Mouse (Mus musculus): ENCODE results near the gene Cnn2. TPM values are rescaled to one million over a fixed set of nuclear protein-coding genes. Genes with fewer than 3 reads are reported as not detected.

The Cnn2 gene
- polyA plus RNA-seq, 1 experiment from 2014 or later = 199 TPM

DNA sequence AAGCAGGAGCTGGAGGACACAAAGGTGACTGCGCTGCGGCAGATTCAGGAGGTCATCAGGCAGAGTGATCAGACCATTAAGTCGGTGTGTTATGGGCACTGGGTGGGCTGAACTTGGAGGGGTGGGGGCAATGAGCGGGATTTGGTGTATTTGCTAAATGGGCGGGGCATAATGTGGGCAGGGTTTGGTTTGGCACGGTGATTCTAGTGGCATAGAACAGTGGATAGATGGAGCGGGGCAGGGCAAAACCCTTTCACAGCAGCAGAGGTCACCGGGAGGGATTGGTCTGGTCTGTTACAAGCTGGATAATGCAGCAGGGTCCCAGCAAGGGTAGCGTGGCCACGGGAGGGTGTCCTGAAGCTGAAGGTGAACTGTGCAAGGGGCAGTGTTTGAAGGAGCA, 37.1 kb downstream of the Cnn2 start:
- WGBS = 78% methylated on average over 10 of the region's 10 CpGs
- Histone ChIP-seq H3K4me1 (peaks cover 15% of the 10 kb centered on the region; the same call in 1 of the 2 replicates), H3K27ac (replicated peaks) (no peak overlapping the region), H3K27me3 (ENCODE audit: low read depth, poor library complexity, severe bottlenecking) (peaks cover 8% of the 10 kb centered on the region), H3K4me3 (no peak overlapping the region), H3K9me3 (replicated peaks) (no peaks in the 10 kb centered on the region), H3K36me3 (peaks cover 7% of the 10 kb centered on the region)
- no peak for DNase-seq (ENCODE audit: low spot score)

DNA sequence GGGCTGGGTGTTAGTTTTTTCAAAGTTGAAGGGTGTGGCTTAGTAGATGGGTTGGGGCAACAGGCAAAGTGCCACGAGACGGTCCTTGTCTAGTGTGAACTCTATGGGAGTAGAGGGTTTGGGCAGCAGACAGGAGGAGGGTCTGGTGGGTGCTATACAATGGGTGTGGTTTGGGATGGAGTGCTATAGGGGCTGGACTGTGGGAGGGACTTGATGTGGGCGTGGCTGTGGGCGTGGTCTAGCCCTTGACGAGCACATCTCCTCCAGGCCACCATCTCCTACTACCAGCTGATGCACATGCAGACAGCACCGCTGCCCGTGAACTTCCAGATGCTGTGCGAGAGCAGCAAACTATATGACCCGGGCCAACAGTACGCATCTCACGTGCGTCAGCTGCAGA, 37.5 kb downstream of the Cnn2 start:
- Histone ChIP-seq H3K4me1 (peaks cover 12% of the 10 kb centered on the region; the same call in 1 of the 2 replicates), H3K4me3 (no peak overlapping the region), H3K27me3 (ENCODE audit: low read depth, poor library complexity, severe bottlenecking) (peaks cover 3% of the 10 kb centered on the region; the same call in 1 of the 2 replicates), H3K9me3 (replicated peaks) (no peaks in the 10 kb centered on the region), H3K36me3 (peaks cover 9% of the 10 kb centered on the region), H3K27ac (replicated peaks) (no peak overlapping the region)
- DNase-seq (ENCODE audit: low spot score) = no peak
- WGBS = 64% methylated on average over 12 of the region's 12 CpGs

DNA sequence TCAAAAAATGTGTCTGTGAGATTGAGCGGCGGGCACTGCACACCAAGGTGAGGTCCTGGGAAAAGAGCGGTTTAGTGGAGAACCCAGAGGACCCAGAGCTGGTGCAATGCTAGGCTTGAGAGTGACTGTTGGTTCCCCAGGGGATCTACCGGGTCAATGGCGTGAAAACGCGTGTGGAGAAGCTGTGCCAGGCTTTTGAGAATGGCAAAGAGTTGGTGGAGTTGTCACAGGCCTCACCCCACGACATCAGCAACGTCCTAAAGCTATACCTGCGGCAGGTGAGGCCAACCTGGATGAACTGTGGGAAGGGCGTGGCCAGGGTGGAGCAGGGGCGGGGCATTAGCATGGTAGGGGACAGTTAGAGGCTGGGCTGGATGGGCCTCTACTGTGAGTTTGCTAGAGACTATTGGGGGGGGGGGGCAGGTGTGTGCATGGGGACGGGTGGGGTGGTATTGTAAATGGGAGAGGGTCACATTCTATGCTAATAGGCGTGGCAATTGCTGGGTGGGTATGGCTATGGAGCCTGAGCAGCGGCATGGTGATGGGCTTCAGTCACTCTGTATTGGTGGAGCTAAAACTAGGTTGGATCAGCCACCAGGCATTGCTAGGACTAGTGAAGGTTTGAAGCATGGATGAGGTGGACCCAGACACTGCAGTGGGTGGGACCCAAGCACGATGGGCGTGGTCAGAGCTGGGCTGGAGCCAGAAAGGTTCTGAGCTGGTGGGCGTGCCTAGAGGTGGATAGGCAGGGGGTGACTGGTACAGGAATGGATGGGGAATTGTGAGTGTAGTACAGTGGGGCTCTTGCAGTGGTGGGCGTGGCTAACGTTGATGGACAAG, 39.5 kb downstream of the Cnn2 start:
- H3K27ac ChIP-seq (replicated peaks) = no peak overlapping the region
- 73% methylated on average over 20 of the region's 20 CpGs for WGBS
- no peaks in the 10 kb centered on the region for H3K9me3 ChIP-seq (replicated peaks)
- no peak overlapping the region for H3K4me3 ChIP-seq
- H3K27me3 ChIP-seq (ENCODE audit: low read depth, poor library complexity, severe bottlenecking) = no peaks in the 10 kb centered on the region
- peaks cover 4% of the 10 kb centered on the region for H3K36me3 ChIP-seq
- peaks cover 12% of the 10 kb centered on the region; the same call in 1 of the 2 replicates for H3K4me1 ChIP-seq
- no peak for DNase-seq (ENCODE audit: low spot score)

DNA sequence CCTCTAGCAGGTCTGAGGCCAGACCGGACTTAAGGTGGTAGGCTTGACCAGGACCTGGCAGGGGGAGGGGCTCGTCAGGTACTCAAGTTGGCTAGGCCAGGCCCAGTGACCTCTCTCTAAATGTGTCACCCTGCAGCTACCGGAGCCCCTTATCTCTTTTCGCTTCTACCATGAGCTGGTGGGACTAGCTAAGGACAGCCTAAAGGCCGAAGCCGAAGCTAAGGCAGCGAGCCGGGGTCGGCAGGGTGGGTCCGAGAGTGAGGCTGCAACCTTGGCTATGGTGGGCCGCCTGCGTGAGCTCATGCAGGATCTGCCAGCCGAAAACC, 40.1 kb downstream of the Cnn2 start:
- H3K27me3 ChIP-seq (ENCODE audit: low read depth, poor library complexity, severe bottlenecking) = no peaks in the 10 kb centered on the region
- 95% methylated on average over 13 of the region's 13 CpGs for WGBS
- H3K4me3 ChIP-seq = no peak overlapping the region
- H3K36me3 ChIP-seq = peaks cover 2% of the 10 kb centered on the region; the same call in 1 of the 2 replicates
- no peak overlapping the region for H3K27ac ChIP-seq (replicated peaks)
- H3K4me1 ChIP-seq = peaks cover 12% of the 10 kb centered on the region; the same call in 1 of the 2 replicates
- no peak for DNase-seq (ENCODE audit: low spot score)
- no peaks in the 10 kb centered on the region for H3K9me3 ChIP-seq (replicated peaks)

DNA sequence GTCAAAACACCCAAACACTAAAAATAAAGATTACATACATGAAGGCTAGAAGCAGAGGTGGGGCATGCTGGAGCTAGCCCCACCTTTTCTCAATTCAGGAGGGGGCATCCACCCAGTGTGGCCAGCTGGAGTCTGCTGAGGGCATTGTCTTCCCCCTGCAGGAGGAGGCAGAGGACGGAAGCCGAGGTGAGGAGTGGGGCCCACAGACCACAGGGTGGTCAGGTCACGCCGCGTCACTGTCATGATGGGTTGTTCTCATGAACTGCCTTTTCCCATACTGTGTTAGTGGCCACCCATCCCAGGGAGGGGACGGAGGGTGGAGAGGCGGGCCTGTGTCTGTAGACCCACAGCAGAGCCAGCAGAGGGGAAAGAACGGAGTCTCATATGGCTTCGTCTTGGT, 41.8 kb downstream of the Cnn2 start:
- Histone ChIP-seq H3K4me1 (0 out of 2 replicates have a peak, but pooled peaks cover 13% of the 10 kb centered on the region), H3K4me3 (no peak overlapping the region), H3K27ac (replicated peaks) (no peak overlapping the region; the same call in 1 of the 2 replicates), H3K36me3 (peaks cover 11% of the 10 kb centered on the region), H3K9me3 (replicated peaks) (no peaks in the 10 kb centered on the region), H3K27me3 (ENCODE audit: low read depth, poor library complexity, severe bottlenecking) (no peaks in the 10 kb centered on the region)
- DNase-seq (ENCODE audit: low spot score) = no peak
- WGBS = 90% methylated on average over 9 of the region's 9 CpGs

DNA sequence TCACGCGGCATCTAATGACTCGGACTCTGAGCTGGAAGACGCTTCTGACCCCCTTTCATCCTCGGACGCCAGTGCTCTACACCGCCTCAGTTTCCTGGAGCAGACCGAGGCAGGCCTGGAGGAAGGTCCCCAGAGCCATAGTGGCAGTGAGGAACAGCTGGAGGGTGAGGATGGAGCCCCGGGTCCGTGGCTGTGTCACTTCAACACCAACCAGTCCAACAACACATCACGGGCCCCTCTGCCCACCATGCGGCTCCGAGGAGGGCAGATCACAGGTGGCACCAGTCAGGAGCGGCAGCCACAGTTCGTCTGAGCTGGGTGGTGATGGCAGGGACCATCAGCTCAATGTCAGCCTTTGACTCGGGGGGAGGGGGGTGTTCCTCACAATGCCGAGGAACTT, 42.4 kb downstream of the Cnn2 start:
- no peak for DNase-seq (ENCODE audit: low spot score)
- H3K36me3 ChIP-seq = peaks cover 16% of the 10 kb centered on the region
- H3K4me3 ChIP-seq = no peak overlapping the region
- no peak overlapping the region; the same call in 1 of the 2 replicates for H3K27ac ChIP-seq (replicated peaks)
- H3K9me3 ChIP-seq (replicated peaks) = no peaks in the 10 kb centered on the region
- 0 out of 2 replicates have a peak, but pooled peaks cover 13% of the 10 kb centered on the region for H3K4me1 ChIP-seq
- WGBS = 86% methylated on average over 17 of the region's 17 CpGs
- no peaks in the 10 kb centered on the region for H3K27me3 ChIP-seq (ENCODE audit: low read depth, poor library complexity, severe bottlenecking)

DNA sequence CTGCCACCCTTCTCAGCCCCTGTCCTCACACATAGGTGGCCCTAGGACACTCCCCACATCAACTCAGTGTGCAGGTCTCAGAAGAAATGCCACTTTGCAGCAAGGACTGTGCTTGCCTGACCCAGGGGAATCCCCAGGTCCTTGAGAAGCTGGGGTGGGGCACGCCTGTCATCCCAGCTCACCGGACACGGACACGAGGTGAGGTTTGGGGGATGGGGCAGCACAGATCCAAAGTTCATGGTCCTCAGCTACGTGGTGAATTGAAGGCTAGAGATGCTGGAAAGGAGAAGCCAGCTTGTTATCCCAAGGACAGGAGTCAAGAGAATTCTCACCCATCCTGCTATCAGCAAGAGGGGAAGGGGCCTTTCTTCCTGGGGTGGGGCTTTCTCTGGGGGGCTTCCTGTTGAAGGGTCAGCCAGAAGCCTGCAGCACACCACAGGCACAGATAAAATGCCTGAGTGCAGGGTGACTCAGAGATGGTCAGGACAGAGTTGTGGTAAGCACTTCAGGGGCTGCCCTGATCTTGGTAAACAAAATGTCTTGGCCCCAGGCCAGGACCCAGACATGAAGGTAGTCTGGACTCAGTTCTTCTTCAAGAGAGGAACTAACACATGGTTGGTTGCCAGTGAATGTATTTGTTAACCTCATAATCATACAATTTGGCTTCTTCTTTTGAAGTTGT, 44.6 kb downstream of the Cnn2 start:
- Histone ChIP-seq H3K27ac (replicated peaks) (no peak overlapping the region; the same call in 1 of the 2 replicates), H3K9me3 (replicated peaks) (no peaks in the 10 kb centered on the region), H3K4me3 (no peak overlapping the region), H3K36me3 (peaks cover 38% of the 10 kb centered on the region), H3K27me3 (ENCODE audit: low read depth, poor library complexity, severe bottlenecking) (no peaks in the 10 kb centered on the region), H3K4me1 (peaks cover 11% of the 10 kb centered on the region)
- WGBS = 71% methylated on average over 5 of the region's 5 CpGs
- no peak for DNase-seq (ENCODE audit: low spot score)

DNA sequence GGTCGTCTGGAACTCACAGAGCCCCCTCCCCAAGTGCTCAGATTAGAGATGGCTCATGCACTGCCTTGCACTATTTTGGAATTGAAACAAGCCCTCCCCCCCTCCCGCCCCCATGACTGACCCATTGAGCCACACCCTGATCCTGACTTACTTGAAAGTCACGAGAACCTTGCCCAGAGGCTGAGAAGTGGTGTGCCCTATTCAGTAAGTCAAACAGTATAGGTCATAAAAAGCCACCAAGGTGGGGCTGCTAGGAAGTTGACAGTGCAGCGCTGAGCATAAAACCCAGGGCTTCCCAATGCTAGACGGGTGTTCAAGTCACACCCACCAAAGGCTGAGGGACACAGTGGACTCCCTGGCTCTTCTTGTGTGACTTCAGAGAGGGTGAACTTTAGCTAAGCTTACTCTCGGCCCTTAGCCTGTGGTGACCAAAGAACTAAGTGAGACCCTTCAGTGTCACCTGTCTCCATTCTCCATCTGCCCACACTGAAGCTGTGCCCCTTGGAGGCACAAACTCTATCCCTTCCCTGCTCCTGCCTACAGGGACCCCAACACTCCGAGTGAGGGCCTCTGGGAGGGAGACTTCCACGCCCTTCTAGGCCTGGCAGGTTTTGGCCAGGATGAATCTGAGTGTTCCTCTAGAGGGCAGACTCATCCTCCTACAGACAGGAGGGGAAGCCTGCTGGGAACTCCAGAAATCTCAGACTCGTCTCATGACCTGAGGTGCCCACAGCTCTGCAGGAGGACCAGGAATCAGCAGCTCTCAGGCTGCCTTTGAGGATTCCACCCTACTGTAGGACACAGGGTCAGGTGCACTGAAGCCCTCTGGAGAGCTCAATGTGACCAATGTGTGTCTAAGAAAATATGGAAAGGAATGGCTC, 45.4 kb downstream of the Cnn2 start:
- no peak overlapping the region for H3K4me3 ChIP-seq
- 53% methylated on average over 9 of the region's 9 CpGs for WGBS
- H3K36me3 ChIP-seq = peaks cover 44% of the 10 kb centered on the region
- H3K9me3 ChIP-seq (replicated peaks) = no peaks in the 10 kb centered on the region
- no peak overlapping the region for H3K27ac ChIP-seq (replicated peaks)
- peak; percentile 36 for DNase-seq (ENCODE audit: low spot score)
- H3K4me1 ChIP-seq = peaks cover 19% of the 10 kb centered on the region
- no peaks in the 10 kb centered on the region for H3K27me3 ChIP-seq (ENCODE audit: low read depth, poor library complexity, severe bottlenecking)

DNA sequence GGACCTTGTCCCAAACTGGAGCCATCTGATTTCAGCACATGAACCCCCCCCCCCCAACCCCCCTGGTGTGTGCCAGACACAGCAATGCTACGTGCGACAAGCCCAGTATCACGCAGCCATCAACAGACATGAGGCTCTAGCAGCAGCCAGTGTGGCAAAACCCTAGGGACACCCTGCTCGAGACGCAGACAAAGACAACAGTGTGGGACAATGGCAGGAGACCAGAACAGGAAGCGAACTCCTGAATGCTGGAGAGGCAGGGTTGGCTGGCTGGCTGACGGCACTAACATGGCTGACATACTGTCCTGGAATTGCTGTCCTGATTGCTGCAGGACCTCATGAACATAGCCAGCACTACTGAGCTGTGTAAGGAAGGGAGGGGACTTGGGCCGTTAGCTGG, 46.8 kb downstream of the Cnn2 start:
- 0 out of 2 replicates have a peak overlapping the region, but pooled peaks have one; percentile 4 for H3K27ac ChIP-seq (replicated peaks)
- H3K36me3 ChIP-seq = peaks cover 44% of the 10 kb centered on the region
- DNase-seq (ENCODE audit: low spot score) = no peak
- H3K27me3 ChIP-seq (ENCODE audit: low read depth, poor library complexity, severe bottlenecking) = no peaks in the 10 kb centered on the region
- H3K4me3 ChIP-seq = no peak overlapping the region
- peaks cover 29% of the 10 kb centered on the region for H3K4me1 ChIP-seq
- 87% methylated on average over 8 of the region's 8 CpGs for WGBS
- H3K9me3 ChIP-seq (replicated peaks) = no peaks in the 10 kb centered on the region

DNA sequence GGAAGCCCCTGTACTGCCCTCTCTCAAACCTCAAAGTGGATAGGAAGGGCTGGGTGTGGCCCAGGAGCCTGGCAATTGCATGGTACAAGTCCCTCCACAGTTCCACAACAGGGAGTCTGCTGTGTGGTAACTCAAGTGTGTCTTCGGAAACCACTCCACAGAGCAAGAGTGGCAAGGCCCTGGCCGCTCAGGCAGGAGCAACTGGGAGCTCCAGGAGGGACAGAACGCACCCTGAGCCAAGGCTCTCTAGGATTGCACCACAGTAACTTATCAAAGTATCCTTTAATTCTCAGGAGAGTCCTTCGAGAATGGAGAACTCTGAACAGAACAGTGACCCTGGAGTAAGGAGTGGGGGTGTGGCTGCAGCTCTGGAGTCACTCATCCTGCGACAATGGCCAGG, 47.3 kb downstream of the Cnn2 start:
- peaks cover 44% of the 10 kb centered on the region for H3K36me3 ChIP-seq
- DNase-seq (ENCODE audit: low spot score) = no peak
- H3K9me3 ChIP-seq (replicated peaks) = no peaks in the 10 kb centered on the region
- 94% methylated on average over 5 of the region's 5 CpGs for WGBS
- no peaks in the 10 kb centered on the region for H3K27me3 ChIP-seq (ENCODE audit: low read depth, poor library complexity, severe bottlenecking)
- H3K27ac ChIP-seq (replicated peaks) = no peak overlapping the region
- peaks cover 29% of the 10 kb centered on the region for H3K4me1 ChIP-seq
- no peak overlapping the region for H3K4me3 ChIP-seq

DNA sequence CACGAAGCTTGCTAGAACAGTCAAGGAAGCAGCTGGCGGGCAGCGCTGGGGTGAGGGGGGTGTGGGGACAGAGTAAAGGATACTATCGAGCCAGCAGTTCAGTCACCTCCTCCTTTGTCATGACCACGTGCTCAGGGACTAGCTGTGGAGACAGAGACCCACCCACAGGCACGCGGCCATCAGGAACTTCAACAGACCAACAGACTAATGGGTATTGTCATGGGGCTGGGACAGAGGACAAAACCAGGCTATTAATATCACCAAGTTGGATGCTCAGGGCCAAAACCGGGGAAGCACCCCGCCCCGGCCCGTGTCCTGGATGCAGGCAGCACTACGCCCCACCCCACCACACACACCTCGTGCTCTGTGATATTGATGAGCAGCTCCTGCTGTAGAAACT, 48.4 kb downstream of the Cnn2 start:
- Histone ChIP-seq H3K27ac (replicated peaks) (no peak overlapping the region), H3K36me3 (peaks cover 42% of the 10 kb centered on the region), H3K9me3 (replicated peaks) (no peaks in the 10 kb centered on the region), H3K4me1 (peaks cover 29% of the 10 kb centered on the region), H3K4me3 (no peak overlapping the region), H3K27me3 (ENCODE audit: low read depth, poor library complexity, severe bottlenecking) (no peaks in the 10 kb centered on the region)
- no peak for DNase-seq (ENCODE audit: low spot score)
- WGBS = 92% methylated on average over 13 of the region's 13 CpGs

DNA sequence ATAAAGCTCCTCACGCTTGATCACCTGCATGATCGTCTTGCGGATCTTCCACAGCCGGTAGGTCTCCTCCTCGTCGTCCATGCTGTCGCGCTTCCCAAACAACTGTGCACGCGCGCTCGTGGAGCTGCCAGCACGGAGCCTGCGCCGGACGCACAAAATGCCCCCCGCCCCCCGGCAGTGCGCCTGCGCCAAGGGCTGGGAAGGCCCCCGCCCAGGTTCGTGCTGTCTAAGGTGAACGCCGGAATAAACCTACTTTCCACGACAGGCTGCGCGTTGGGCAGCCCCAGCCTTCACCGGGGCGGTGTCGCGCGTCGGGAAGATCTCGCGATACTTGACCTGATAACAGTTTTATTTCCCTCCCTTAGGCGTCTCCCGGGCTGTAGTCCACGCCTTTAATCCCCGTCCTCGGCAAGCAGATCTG, 51.2 kb downstream of the Cnn2 start, which contains the start of gene Polr2e:
Gene Polr2e (minus strand): TSS at position 237 of the 421 bp plus-strand sequence.
- WGBS = under 1% methylated on average over 40 of the region's 40 CpGs

More for the DNA sequence above, 51.2 kb downstream of the Cnn2 start, which contains the start of gene Polr2e:
- Histone ChIP-seq H3K4me1 (peaks cover 30% of the 10 kb centered on the region), H3K27me3 (ENCODE audit: low read depth, poor library complexity, severe bottlenecking) (no peaks in the 10 kb centered on the region), H3K27ac (replicated peaks) (peak within 1 kb of the TSS; percentile 78), H3K4me3 (peak within 1 kb of the TSS; percentile 70), H3K36me3 (peaks cover 40% of the 10 kb centered on the region), H3K9me3 (replicated peaks) (no peaks in the 10 kb centered on the region)
- DNase-seq (ENCODE audit: low spot score) = peak; percentile 96
